Mouse (Mus musculus) hindbrain, embryonic 15.5 days (tissue): ENCODE results near the gene Gpr153. TPM values are rescaled to one million over a fixed set of nuclear protein-coding genes. Genes with fewer than 3 reads are reported as not detected.

ENCODE experiments used
- ATAC-seq: fragments of 200-750 bp; cut with Nextera tagmentation; 2 replicates; pipeline ENCODE4 v1.8.0; 2017; ENCODE audit warnings: low read depth, moderate number of reproducible peaks, moderate TSS enrichment; ENCODE audit not compliant: low FRiP score
- H3K27ac ChIP-seq: fragments of 300-500 bp; sonication (generic); replicated peaks from 2 replicates; pipeline ENCODE4 v1.5.1; 2015; ENCODE audit warnings: mild to moderate bottlenecking, inconsistent platforms
- H3K27me3 ChIP-seq: fragments of 300-500 bp; sonication (generic); 2 replicates; pipeline ENCODE4 v1.6.1; 2015; ENCODE audit warnings: control low read depth, inconsistent platforms
- H3K36me3 ChIP-seq: fragments of 300-500 bp; sonication (generic); 2 replicates; pipeline ENCODE4 v1.6.1; 2015; ENCODE audit warnings: control low read depth, inconsistent platforms
- H3K4me1 ChIP-seq: fragments of 300-500 bp; sonication (generic); replicated peaks from 2 replicates; pipeline ENCODE4 v1.6.1; 2015; ENCODE audit warnings: control low read depth, inconsistent platforms
- H3K4me2 ChIP-seq: fragments of 300-500 bp; sonication (generic); 2 replicates; pipeline ENCODE4 v1.6.1; 2015; ENCODE audit warnings: moderate library complexity, mild to moderate bottlenecking, inconsistent platforms
- H3K4me3 ChIP-seq: fragments of 300-500 bp; sonication (generic); 2 replicates; pipeline ENCODE4 v1.5.1; 2015; ENCODE audit warnings: mild to moderate bottlenecking, inconsistent platforms
- H3K9ac ChIP-seq: fragments of 300-500 bp; sonication (generic); 2 replicates; pipeline ENCODE4 v1.6.1; 2015; ENCODE audit warnings: inconsistent platforms
- H3K9me3 ChIP-seq: fragments of 300-500 bp; sonication (generic); 2 replicates; pipeline ENCODE4 v1.6.1; 2016; ENCODE audit warnings: control low read depth, inconsistent platforms
- WGBS: fragments of 180-500 bp; shearing (Covaris S2); methylation state at CpG from one replicate; pipeline ENCODE4 v1.1.7; 2015; 5-methylcytosine and 5-hydroxymethylcytosine counted together
- polyA plus RNA-seq: library from polyadenylated mRNA; unstranded; fragments of >200 nt; fragmentation: Nextera tagmentation; extraction: Ambion mirVana; gene quantifications from 2 replicates; pipeline ENCODE4 v1.2.1, GENCODE M21; 2015

Gene Gpr153
- polyA plus RNA-seq, 1 experiment from 2014 or later = 21.7 TPM

- Histone ChIP-seq H3K4me3 (no peak overlapping the region), H3K9ac (no peak overlapping the region), H3K27ac (0 out of 2 replicates have a peak overlapping the region, but pooled peaks have one; percentile 36), H3K27me3 (peaks cover 76% of the 10 kb centered on the region), H3K4me2 (no peak overlapping the region), H3K9me3 (no peaks in the 10 kb centered on the region), H3K4me1 (peaks cover 49% of the 10 kb centered on the region), H3K36me3 (no peaks in the 10 kb centered on the region)
- ATAC-seq = no peak
- WGBS = 12% methylated on average over 12 of the region's 12 CpGs
Observed at GRCm38 (mm10) chr4:152292102-152292765, 18.2 kb downstream of the Gpr153 start.

GRCm38 (mm10) chr4:152294188-152294929 is 20.3 kb downstream of the Gpr153 start:
- no peak overlapping the region for H3K4me2 ChIP-seq
- H3K4me1 ChIP-seq = peaks cover 49% of the 10 kb centered on the region
- WGBS = 49% methylated on average over 10 of the region's 10 CpGs
- H3K27ac ChIP-seq = no peak overlapping the region
- H3K9me3 ChIP-seq = no peaks in the 10 kb centered on the region
- no peak overlapping the region for H3K9ac ChIP-seq
- H3K36me3 ChIP-seq = no peaks in the 10 kb centered on the region
- H3K27me3 ChIP-seq = peaks cover 62% of the 10 kb centered on the region
- no peak for ATAC-seq
- no peak overlapping the region for H3K4me3 ChIP-seq

DNA sequence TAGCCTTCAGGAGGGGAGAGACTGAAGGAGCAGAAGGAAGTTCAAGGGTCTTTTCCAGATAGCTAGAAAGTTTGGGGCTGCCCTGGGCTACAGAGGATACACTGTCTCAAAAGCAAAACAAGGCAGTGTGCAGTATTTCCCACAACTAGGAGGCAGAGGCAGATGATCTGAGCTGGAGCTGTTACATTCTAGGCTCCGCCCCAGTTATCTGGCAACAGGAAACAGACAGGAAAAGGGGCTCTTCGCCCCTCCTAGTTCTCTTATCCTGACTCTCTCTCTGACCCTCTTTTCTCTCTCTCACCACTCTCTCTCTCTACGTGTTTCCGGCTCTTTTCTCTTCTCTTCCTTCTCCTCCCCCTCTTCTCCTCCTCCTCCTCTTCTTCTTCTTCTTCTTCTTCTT is 21.9 kb downstream of the Gpr153 start:
- Histone ChIP-seq H3K9me3 (no peaks in the 10 kb centered on the region), H3K27me3 (peaks cover 49% of the 10 kb centered on the region), H3K4me2 (no peak overlapping the region), H3K36me3 (peaks cover 11% of the 10 kb centered on the region; the same call in 1 of the 2 replicates), H3K4me3 (no peak overlapping the region), H3K4me1 (peaks cover 36% of the 10 kb centered on the region), H3K9ac (no peak overlapping the region), H3K27ac (no peak overlapping the region)
- 61% methylated on average over 4 of the region's 4 CpGs for WGBS
- ATAC-seq = no peak

- H3K9ac ChIP-seq = peak overlapping the region; percentile 28; the same call in 1 of the 2 replicates
- 18% methylated on average over 8 of the region's 8 CpGs for WGBS
- H3K27me3 ChIP-seq = peaks cover 45% of the 10 kb centered on the region
- no peak overlapping the region for H3K27ac ChIP-seq
- peaks cover 32% of the 10 kb centered on the region for H3K4me1 ChIP-seq
- no peak for ATAC-seq
- peaks cover 12% of the 10 kb centered on the region; the same call in 1 of the 2 replicates for H3K36me3 ChIP-seq
- no peaks in the 10 kb centered on the region for H3K9me3 ChIP-seq
- peak overlapping the region; percentile 91 for H3K4me2 ChIP-seq
- peak overlapping the region; percentile 65 for H3K4me3 ChIP-seq
Observed at GRCm38 (mm10) chr4:152296371-152296770, 22.3 kb downstream of the Gpr153 start.

GRCm38 (mm10) chr4:152296874-152297861 is 23.1 kb downstream of the Gpr153 start, which contains the start of gene Icmt:
Gene Icmt, plus strand, starts transcription at chr4:152297227.
- ATAC-seq = peak; percentile 95
- peak within 1 kb of the TSS; percentile 77 for H3K9ac ChIP-seq
- H3K4me1 ChIP-seq = peaks cover 28% of the 10 kb centered on the region
- H3K36me3 ChIP-seq = peaks cover 12% of the 10 kb centered on the region; the same call in 1 of the 2 replicates
- WGBS = under 1% methylated on average over 118 of the region's 119 CpGs
- peaks cover 37% of the 10 kb centered on the region for H3K27me3 ChIP-seq
- peak within 1 kb of the TSS; percentile 91 for H3K4me2 ChIP-seq
- H3K4me3 ChIP-seq = peak within 1 kb of the TSS; percentile 65
- peak within 1 kb of the TSS; percentile 74 for H3K27ac ChIP-seq
- H3K9me3 ChIP-seq = no peaks in the 10 kb centered on the region

DNA sequence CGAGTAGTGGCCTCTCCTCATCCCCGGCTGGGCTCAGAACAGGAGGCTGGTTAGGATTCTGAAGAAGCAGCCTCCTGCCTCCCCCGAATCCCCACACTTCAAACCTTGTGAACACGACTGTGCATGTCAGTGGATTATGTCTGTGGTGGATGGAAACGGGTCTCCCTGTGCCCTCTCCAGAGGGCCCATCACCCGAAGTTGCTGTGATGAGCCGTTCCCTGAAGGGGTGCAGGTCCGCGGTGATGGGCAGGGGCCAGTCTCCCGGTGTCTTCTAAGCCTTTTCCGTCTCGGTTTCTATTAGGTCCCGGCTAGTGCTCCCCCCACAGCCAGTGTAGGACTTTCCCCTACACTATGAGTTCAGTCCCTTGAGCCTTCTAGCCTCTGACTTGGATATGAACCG is 24.8 kb downstream of the Gpr153 start:
- Histone ChIP-seq H3K9ac (no peak overlapping the region), H3K4me3 (no peak overlapping the region; the same call in 1 of the 2 replicates)

DNA sequence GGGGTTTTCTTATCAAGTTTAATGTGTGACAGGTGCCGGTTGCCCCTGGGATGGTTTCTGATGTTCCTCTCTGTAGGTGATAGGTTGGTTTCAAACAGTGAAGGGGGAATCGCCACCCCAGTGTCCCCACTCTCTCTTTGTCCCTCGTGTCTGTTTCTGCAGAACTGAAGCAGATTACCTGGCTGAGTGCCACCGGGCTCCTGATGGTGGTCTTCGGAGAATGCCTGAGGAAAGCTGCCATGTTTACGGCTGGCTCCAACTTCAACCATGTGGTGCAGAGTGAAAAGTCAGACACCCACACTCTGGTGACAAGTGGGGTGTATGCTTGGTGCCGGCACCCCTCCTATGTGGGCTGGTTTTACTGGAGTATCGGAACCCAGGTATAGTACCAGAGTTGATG is 26.3 kb downstream of the Gpr153 start:
- Histone ChIP-seq H3K9me3 (no peaks in the 10 kb centered on the region), H3K27ac (no peak overlapping the region), H3K4me1 (peaks cover 25% of the 10 kb centered on the region), H3K4me2 (no peak overlapping the region), H3K36me3 (peaks cover 35% of the 10 kb centered on the region), H3K27me3 (peaks cover 7% of the 10 kb centered on the region), H3K9ac (no peak overlapping the region), H3K4me3 (no peak overlapping the region)
- no peak for ATAC-seq
- 86% methylated on average over 8 of the region's 8 CpGs for WGBS

More for the DNA sequence above, 24.8 kb downstream of the Gpr153 start:
- Histone ChIP-seq H3K9me3 (no peaks in the 10 kb centered on the region), H3K27me3 (peaks cover 21% of the 10 kb centered on the region), H3K4me1 (peaks cover 18% of the 10 kb centered on the region), H3K27ac (no peak overlapping the region), H3K36me3 (peaks cover 25% of the 10 kb centered on the region), H3K4me2 (peak overlapping the region; percentile 91; the same call in 1 of the 2 replicates)
- no peak for ATAC-seq
- WGBS = 82% methylated on average over 14 of the region's 14 CpGs

DNA sequence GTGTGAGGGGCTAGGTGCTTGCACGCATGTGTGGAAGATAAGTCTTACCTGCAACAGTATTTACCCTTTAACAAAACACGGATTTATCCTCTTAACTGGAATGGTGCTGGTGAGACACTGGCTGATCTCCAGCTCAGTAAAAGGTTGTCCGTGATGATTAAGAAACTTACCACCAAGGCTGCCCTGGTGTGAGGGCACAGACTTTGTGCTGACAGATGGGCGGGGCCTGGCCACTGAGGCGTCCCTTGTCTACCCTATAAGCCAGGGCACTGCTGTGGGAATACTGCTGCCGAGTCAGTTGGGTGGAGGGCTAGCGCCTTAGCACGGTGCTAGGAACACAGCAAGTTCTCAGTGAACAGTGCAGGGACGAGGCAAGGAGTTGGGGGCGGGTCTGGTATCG is 28.0 kb downstream of the Gpr153 start:
- no peak overlapping the region for H3K27ac ChIP-seq
- H3K4me3 ChIP-seq = no peak overlapping the region
- H3K9ac ChIP-seq = no peak overlapping the region
- no peak for ATAC-seq
- 70% methylated on average over 11 of the region's 11 CpGs for WGBS
- H3K9me3 ChIP-seq = no peaks in the 10 kb centered on the region
- H3K4me1 ChIP-seq = peaks cover 34% of the 10 kb centered on the region
- no peaks in the 10 kb centered on the region for H3K27me3 ChIP-seq
- H3K4me2 ChIP-seq = no peak overlapping the region
- peaks cover 35% of the 10 kb centered on the region for H3K36me3 ChIP-seq

DNA sequence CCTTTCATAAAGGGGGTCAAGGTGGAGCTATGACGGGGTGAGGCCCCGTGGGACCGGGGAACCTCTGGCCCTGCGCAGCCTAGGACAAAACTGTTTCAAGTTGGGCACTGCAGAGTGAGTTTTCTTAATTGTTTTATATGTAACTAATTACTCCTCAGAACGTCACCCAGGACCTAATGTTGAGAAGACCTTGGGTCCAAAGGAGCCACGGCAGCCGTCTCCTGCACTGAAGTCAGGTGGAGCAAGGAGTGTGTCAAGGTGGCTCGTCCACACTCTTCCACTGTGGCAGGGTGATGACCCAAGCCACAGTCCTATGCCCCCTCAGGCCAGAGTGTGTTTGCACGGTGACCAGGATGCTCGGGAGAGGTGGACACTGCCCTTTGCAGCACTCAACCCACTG is 29.1 kb downstream of the Gpr153 start:
- 91% methylated on average over 10 of the region's 10 CpGs for WGBS
- ATAC-seq = no peak
- Histone ChIP-seq H3K4me3 (no peak overlapping the region), H3K36me3 (peaks cover 35% of the 10 kb centered on the region), H3K27me3 (no peaks in the 10 kb centered on the region), H3K4me2 (no peak overlapping the region), H3K4me1 (peaks cover 28% of the 10 kb centered on the region), H3K9me3 (no peaks in the 10 kb centered on the region), H3K27ac (no peak overlapping the region), H3K9ac (no peak overlapping the region)

DNA sequence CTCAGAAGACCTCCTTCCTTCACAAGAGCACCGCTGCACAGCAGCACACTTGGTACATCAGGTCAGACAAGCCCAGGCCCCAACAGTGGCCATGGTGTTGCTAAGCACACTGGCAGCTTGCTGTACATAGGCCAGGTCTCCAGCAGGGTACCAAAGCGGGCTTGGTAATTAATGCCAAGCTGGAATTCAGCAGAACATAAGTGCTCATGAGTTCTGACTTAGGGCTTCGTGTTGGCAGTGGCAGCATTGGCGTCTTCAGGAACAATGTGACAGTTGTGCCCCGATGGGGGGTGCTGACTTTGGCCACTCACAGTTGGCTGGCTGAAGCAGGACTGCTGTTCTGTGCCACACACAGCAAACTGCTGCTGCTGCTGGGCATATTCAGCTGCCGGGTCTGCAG is 30.7 kb downstream of the Gpr153 start:
- 78% methylated on average over 6 of the region's 6 CpGs for WGBS
- Histone ChIP-seq H3K27ac (0 out of 2 replicates have a peak overlapping the region, but pooled peaks have one; percentile 23), H3K36me3 (peaks cover 34% of the 10 kb centered on the region), H3K4me1 (peaks cover 19% of the 10 kb centered on the region), H3K4me3 (no peak overlapping the region), H3K9me3 (no peaks in the 10 kb centered on the region), H3K4me2 (no peak overlapping the region), H3K27me3 (peaks cover 6% of the 10 kb centered on the region), H3K9ac (no peak overlapping the region)
- ATAC-seq = peak; percentile 53

- Histone ChIP-seq H3K27me3 (peaks cover 19% of the 10 kb centered on the region), H3K36me3 (peaks cover 23% of the 10 kb centered on the region; the same call in 1 of the 2 replicates), H3K9ac (no peak overlapping the region), H3K4me3 (no peak overlapping the region), H3K9me3 (no peaks in the 10 kb centered on the region), H3K27ac (no peak overlapping the region), H3K4me1 (peaks cover 19% of the 10 kb centered on the region), H3K4me2 (no peak overlapping the region)
- WGBS = 53% methylated on average over 6 of the region's 6 CpGs
- no peak for ATAC-seq
Observed at GRCm38 (mm10) chr4:152305991-152306390, 32.0 kb downstream of the Gpr153 start.
